Mouse (Mus musculus): ENCODE data around the gene F7.

The F7 gene

GRCm38 (mm10) chr8:13025487-13026224 lies at the start of gene F7:
TSS of gene F7 (plus strand) at chr8:13026034.
- DNase-seq (ENCODE audit: low spot score), result no peak

GRCm38 (mm10) chr8:12976290-12976689 lies 49.5 kb upstream of the F7 start:
- no peak for DNase-seq (ENCODE audit: low spot score)

GRCm38 (mm10) chr8:12976723-12977122 lies 49.1 kb upstream of the F7 start:
- DNase-seq (ENCODE audit: low spot score), result no peak

- no peak for DNase-seq (ENCODE audit: low spot score)
These were observed 48.5 kb upstream of the F7 start for GRCm38 (mm10) chr8:12977325-12977724.

- no peak for DNase-seq (ENCODE audit: low spot score)
These were observed 47.5 kb upstream of the F7 start for GRCm38 (mm10) chr8:12978308-12978707.

- peak; percentile 43 for DNase-seq (ENCODE audit: low spot score)
These were observed 47.1 kb upstream of the F7 start for GRCm38 (mm10) chr8:12978726-12979125.

- DNase-seq (ENCODE audit: low spot score), result no peak
These were observed 42.0 kb upstream of the F7 start for GRCm38 (mm10) chr8:12983681-12984467.

GRCm38 (mm10) chr8:12984601-12985243 lies 41.1 kb upstream of the F7 start:
- DNase-seq (ENCODE audit: low spot score), result no peak

- DNase-seq (ENCODE audit: low spot score), result no peak
These were observed 40.6 kb upstream of the F7 start for GRCm38 (mm10) chr8:12985259-12985658.

GRCm38 (mm10) chr8:12987571-12987970 lies 38.3 kb upstream of the F7 start:
- no peak for DNase-seq (ENCODE audit: low spot score)

- DNase-seq (ENCODE audit: low spot score), result no peak
These were observed 37.0 kb upstream of the F7 start for GRCm38 (mm10) chr8:12988722-12989430.

GRCm38 (mm10) chr8:12991411-12991810 lies 34.4 kb upstream of the F7 start:
- DNase-seq (ENCODE audit: low spot score), result no peak

GRCm38 (mm10) chr8:12994468-12994867 lies 31.4 kb upstream of the F7 start:
- DNase-seq (ENCODE audit: low spot score), result no peak

GRCm38 (mm10) chr8:12995481-12995880 lies 30.4 kb upstream of the F7 start:
- DNase-seq (ENCODE audit: low spot score), result no peak

- DNase-seq (ENCODE audit: low spot score), result no peak
These were observed 29.0 kb upstream of the F7 start for GRCm38 (mm10) chr8:12996831-12997275.

- DNase-seq (ENCODE audit: low spot score), result no peak
These were observed 27.5 kb upstream of the F7 start for GRCm38 (mm10) chr8:12998331-12998730.

GRCm38 (mm10) chr8:12999793-13000192 lies 26.0 kb upstream of the F7 start:
- no peak for DNase-seq (ENCODE audit: low spot score)

- no peak for DNase-seq (ENCODE audit: low spot score)
These were observed 18.4 kb upstream of the F7 start for GRCm38 (mm10) chr8:13007458-13007857.

GRCm38 (mm10) chr8:13010313-13010712 lies 15.5 kb upstream of the F7 start:
- DNase-seq (ENCODE audit: low spot score), result no peak

GRCm38 (mm10) chr8:13019560-13019959 lies 6.3 kb upstream of the F7 start:
- DNase-seq (ENCODE audit: low spot score), result no peak

- no peak for DNase-seq (ENCODE audit: low spot score)
These were observed 4.0 kb upstream of the F7 start for GRCm38 (mm10) chr8:13021830-13022229.

- DNase-seq (ENCODE audit: low spot score), result no peak
These were observed 1.8 kb downstream of the F7 start for GRCm38 (mm10) chr8:13027615-13028014.
